Mouse (Mus musculus): ENCODE measurements around the gene Fam136a. TPM values are rescaled to one million over a fixed set of nuclear protein-coding genes. Genes with fewer than 3 reads are reported as not detected.

The Fam136a gene
- polyA plus RNA-seq, 1 experiment from 2014 or later, result 74.8 TPM

DNA sequence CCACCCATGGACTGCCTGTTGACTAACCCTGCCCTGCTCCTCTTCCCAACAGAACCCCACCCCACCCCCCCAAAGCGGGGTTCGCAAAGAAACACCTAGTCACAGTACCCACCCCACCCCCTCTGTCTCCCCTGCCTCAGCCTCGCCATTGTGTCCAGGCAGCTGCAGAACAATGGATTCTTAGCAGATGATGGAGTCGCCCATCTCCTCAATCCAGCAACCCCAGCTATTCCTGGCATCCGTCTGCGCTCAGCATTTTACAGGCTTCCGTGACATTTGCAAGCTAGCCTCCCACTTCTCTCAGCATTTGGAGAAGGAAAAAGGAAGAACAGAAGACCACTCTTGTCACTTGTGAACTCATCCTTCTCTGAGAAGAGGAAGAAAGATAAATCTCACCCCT lies 21.8 kb upstream of the Fam136a start:
- no peaks in the 10 kb centered on the region for H3K36me3 ChIP-seq (ENCODE audit: control insufficient read depth, insufficient read depth, low read length)
- no peaks in the 10 kb centered on the region for H3K4me1 ChIP-seq (replicated peaks; ENCODE audit: control insufficient read depth, insufficient read depth)
- H3K4me2 ChIP-seq (replicated peaks; ENCODE audit: low read depth), result no peak overlapping the region
- ATAC-seq (ENCODE audit: low FRiP score, low TSS enrichment) (no peak), DNase-seq (ENCODE audit: low spot score) (no peak)
- H3K4me3 ChIP-seq (ENCODE audit: low read depth, low read length), result no peak overlapping the region
- H3K9me3 ChIP-seq (ENCODE audit: control insufficient read depth, low read length), result no peaks in the 10 kb centered on the region
- H3K27me3 ChIP-seq (ENCODE audit: control insufficient read depth, insufficient read depth, low read length), result no peaks in the 10 kb centered on the region
- H3K27ac ChIP-seq (replicated peaks), result no peak overlapping the region
- WGBS, result 21% methylated on average over 7 of the region's 7 CpGs
- H3K9ac ChIP-seq (ENCODE audit: low read length), result no peak overlapping the region
- no peak for TF ChIP-seq CTCF (IDR thresholded peaks at IDR 0.05; ENCODE audit: low read depth)
- TF ChIP-seq EP300 (optimal IDR thresholded peaks at IDR 0.05), result no peak

- H3K27me3 ChIP-seq (ENCODE audit: control insufficient read depth, insufficient read depth, low read length), result no peaks in the 10 kb centered on the region
- no peak for TF ChIP-seq CTCF (IDR thresholded peaks at IDR 0.05; ENCODE audit: low read depth)
- no peak for TF ChIP-seq EP300 (optimal IDR thresholded peaks at IDR 0.05)
- 20% methylated on average over 2 of the region's 2 CpGs for WGBS
- H3K9me3 ChIP-seq (ENCODE audit: control insufficient read depth, low read length), result no peaks in the 10 kb centered on the region
- H3K4me3 ChIP-seq (ENCODE audit: low read depth, low read length), result no peak overlapping the region
- H3K9ac ChIP-seq (ENCODE audit: low read length), result no peak overlapping the region
- ATAC-seq (ENCODE audit: low FRiP score, low TSS enrichment) (no peak), DNase-seq (ENCODE audit: low spot score) (no peak)
- H3K4me1 ChIP-seq (replicated peaks; ENCODE audit: control insufficient read depth, insufficient read depth), result no peaks in the 10 kb centered on the region
- H3K27ac ChIP-seq (replicated peaks), result no peak overlapping the region
- no peaks in the 10 kb centered on the region for H3K36me3 ChIP-seq (ENCODE audit: control insufficient read depth, insufficient read depth, low read length)
- H3K4me2 ChIP-seq (replicated peaks; ENCODE audit: low read depth), result no peak overlapping the region
Observed at GRCm38 (mm10) chr6:86346063-86346462, 19.4 kb upstream of the Fam136a start.

- H3K4me3 ChIP-seq (ENCODE audit: low read depth, low read length), result no peak overlapping the region
- 59% methylated on average over 7 of the region's 7 CpGs for WGBS
- no peak for DNase-seq (ENCODE audit: low spot score)
Observed at GRCm38 (mm10) chr6:86349257-86349656, 16.2 kb upstream of the Fam136a start.

DNA sequence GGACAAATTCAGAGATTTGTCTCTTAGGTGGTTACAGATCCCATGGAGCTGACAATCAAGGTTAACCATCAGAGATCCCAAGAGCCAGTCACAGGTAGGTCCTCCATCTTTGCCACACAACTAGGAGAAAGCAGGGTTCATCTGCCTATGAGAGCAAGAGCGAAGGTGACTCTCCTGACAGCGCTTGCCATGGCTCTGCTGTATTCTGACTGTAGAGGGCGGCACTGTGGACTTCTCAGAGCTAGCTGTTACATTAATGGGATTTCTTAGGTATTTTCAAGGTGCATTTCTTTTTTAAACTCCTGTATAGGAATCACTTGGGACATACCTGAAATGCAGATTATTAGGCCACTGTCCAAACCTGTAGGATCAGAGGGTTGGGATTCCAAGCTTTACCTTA lies 10.5 kb upstream of the Fam136a start:
- no peaks in the 10 kb centered on the region for H3K36me3 ChIP-seq (ENCODE audit: control insufficient read depth, insufficient read depth, low read length)
- DNase-seq (ENCODE audit: low spot score), result no peak
- no peaks in the 10 kb centered on the region for H3K9me3 ChIP-seq (ENCODE audit: control insufficient read depth, low read length)
- no peaks in the 10 kb centered on the region for H3K4me1 ChIP-seq (replicated peaks; ENCODE audit: control insufficient read depth, insufficient read depth)
- no peak overlapping the region for H3K4me2 ChIP-seq (replicated peaks; ENCODE audit: low read depth)
- no peak overlapping the region for H3K4me3 ChIP-seq (ENCODE audit: low read depth, low read length)
- H3K9ac ChIP-seq (ENCODE audit: low read length), result no peak overlapping the region
- 61% methylated on average over 3 of the region's 3 CpGs for WGBS
- no peaks in the 10 kb centered on the region for H3K27me3 ChIP-seq (ENCODE audit: control insufficient read depth, insufficient read depth, low read length)
- ATAC-seq (ENCODE audit: low FRiP score, low TSS enrichment), result no peak
- peak; percentile 30; the same call in 1 of the 2 replicates for TF ChIP-seq CTCF (IDR thresholded peaks at IDR 0.05; ENCODE audit: low read depth)
- no peak for TF ChIP-seq EP300 (optimal IDR thresholded peaks at IDR 0.05)
- H3K27ac ChIP-seq (replicated peaks), result no peak overlapping the region

More at GRCm38 (mm10) chr6:86349257-86349656, 16.2 kb upstream of the Fam136a start:
- ATAC-seq (ENCODE audit: low FRiP score, low TSS enrichment), result no peak
- H3K27me3 ChIP-seq (ENCODE audit: control insufficient read depth, insufficient read depth, low read length), result no peaks in the 10 kb centered on the region
- H3K36me3 ChIP-seq (ENCODE audit: control insufficient read depth, insufficient read depth, low read length), result no peaks in the 10 kb centered on the region
- no peaks in the 10 kb centered on the region for H3K4me1 ChIP-seq (replicated peaks; ENCODE audit: control insufficient read depth, insufficient read depth)
- H3K9ac ChIP-seq (ENCODE audit: low read length), result no peak overlapping the region
- H3K4me2 ChIP-seq (replicated peaks; ENCODE audit: low read depth), result no peak overlapping the region
- H3K27ac ChIP-seq (replicated peaks), result no peak overlapping the region
- TF ChIP-seq EP300 (optimal IDR thresholded peaks at IDR 0.05) (no peak), CTCF (IDR thresholded peaks at IDR 0.05; ENCODE audit: low read depth) (peak; percentile 72)
- no peaks in the 10 kb centered on the region for H3K9me3 ChIP-seq (ENCODE audit: control insufficient read depth, low read length)

DNA sequence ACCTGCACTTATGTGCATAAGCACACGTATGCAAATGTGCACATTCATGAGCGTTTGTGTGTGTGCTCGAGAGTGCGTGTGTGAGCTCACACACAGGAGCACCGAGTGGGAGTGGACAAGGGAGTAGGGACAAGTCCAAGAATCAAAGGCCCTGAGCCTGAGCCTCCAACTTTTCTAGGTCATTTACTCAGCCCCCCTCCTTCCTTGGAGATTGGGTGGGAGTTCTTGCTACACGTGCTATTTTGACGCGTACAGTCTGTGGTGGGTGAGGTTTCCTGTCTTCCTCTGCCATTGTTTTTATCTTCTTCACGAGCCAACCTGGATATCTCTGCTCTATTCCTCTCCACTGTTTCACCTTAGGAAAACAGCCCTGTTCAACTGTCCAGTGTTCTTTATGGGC lies 8.5 kb upstream of the Fam136a start:
- H3K27ac ChIP-seq (replicated peaks), result no peak overlapping the region
- H3K9ac ChIP-seq (ENCODE audit: low read length), result no peak overlapping the region
- H3K27me3 ChIP-seq (ENCODE audit: control insufficient read depth, insufficient read depth, low read length), result no peaks in the 10 kb centered on the region
- no peaks in the 10 kb centered on the region for H3K4me1 ChIP-seq (replicated peaks; ENCODE audit: control insufficient read depth, insufficient read depth)
- H3K4me3 ChIP-seq (ENCODE audit: low read depth, low read length), result no peak overlapping the region
- H3K9me3 ChIP-seq (ENCODE audit: control insufficient read depth, low read length), result no peaks in the 10 kb centered on the region
- DNase-seq (ENCODE audit: low spot score), result no peak
- TF ChIP-seq CTCF (IDR thresholded peaks at IDR 0.05; ENCODE audit: low read depth) (no peak), EP300 (optimal IDR thresholded peaks at IDR 0.05) (no peak)
- WGBS, result 69% methylated on average over 9 of the region's 9 CpGs
- no peaks in the 10 kb centered on the region for H3K36me3 ChIP-seq (ENCODE audit: control insufficient read depth, insufficient read depth, low read length)
- no peak overlapping the region for H3K4me2 ChIP-seq (replicated peaks; ENCODE audit: low read depth)
- ATAC-seq (ENCODE audit: low FRiP score, low TSS enrichment), result no peak

- WGBS, result 65% methylated on average over 7 of the region's 7 CpGs
- ATAC-seq (ENCODE audit: low FRiP score, low TSS enrichment), result no peak
Observed at GRCm38 (mm10) chr6:86360691-86361090, 4.8 kb upstream of the Fam136a start.

More at GRCm38 (mm10) chr6:86360691-86361090, 4.8 kb upstream of the Fam136a start:
- H3K27me3 ChIP-seq (ENCODE audit: control insufficient read depth, insufficient read depth, low read length), result no peaks in the 10 kb centered on the region
- no peak for DNase-seq (ENCODE audit: low spot score)
- no peak overlapping the region for H3K9ac ChIP-seq (ENCODE audit: low read length)
- no peaks in the 10 kb centered on the region for H3K9me3 ChIP-seq (ENCODE audit: control insufficient read depth, low read length)
- H3K36me3 ChIP-seq (ENCODE audit: control insufficient read depth, insufficient read depth, low read length), result no peaks in the 10 kb centered on the region
- TF ChIP-seq CTCF (IDR thresholded peaks at IDR 0.05; ENCODE audit: low read depth) (no peak), EP300 (optimal IDR thresholded peaks at IDR 0.05) (no peak)
- H3K27ac ChIP-seq (replicated peaks), result no peak overlapping the region
- no peak overlapping the region for H3K4me2 ChIP-seq (replicated peaks; ENCODE audit: low read depth)
- no peak overlapping the region for H3K4me3 ChIP-seq (ENCODE audit: low read depth, low read length)
- no peaks in the 10 kb centered on the region for H3K4me1 ChIP-seq (replicated peaks; ENCODE audit: control insufficient read depth, insufficient read depth)
